Mouse (Mus musculus) layer of hippocampus, adult 9-11 months (tissue): ENCODE measurements around the gene Gm27021.

Experiments
- DNase-seq: peaks from one replicate; pipeline ENCODE4 v3.0.0; 2022

Gm27021 gene

DNA sequence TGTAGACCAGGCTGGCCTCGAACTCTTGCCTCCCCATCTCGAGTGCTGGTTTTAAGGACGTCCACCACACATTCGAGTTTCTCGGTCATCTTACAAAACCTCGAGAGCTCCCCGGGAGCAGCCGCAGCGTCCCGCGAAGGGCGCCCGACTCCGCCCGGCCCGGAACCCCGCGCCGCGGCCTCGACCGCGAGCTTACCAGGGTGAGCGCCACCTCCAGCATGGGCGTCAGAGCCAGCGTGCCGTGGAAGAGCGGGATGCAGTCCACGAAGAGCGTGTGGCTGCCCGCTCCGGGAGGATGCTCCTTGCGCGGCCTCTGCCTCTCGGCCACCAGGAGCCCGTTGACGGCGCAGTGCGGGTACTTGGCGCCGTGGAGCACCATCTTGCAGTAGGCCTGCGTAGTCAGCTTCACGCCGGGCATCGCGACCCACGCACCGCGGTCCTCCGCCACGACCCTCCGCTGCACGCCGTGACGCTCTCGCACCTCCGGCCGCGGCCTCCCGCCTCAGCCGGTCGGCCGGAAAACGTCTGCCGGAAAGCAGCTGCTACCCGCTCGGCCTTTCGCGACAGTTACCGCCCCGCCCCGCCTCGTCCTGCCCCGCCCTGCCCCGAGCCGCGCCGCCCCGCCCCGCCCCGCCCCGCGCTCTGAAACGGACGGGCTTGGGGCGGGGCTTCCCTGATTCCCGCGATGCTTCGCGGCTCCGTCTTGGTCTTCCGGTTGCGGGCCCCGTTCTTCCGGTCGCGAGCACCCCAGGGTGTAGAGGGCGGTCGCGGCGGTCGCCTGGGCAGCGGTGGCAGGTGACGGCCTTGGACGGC, at the start of gene Gm27021, which contains the start of gene Cox4i1:
TSS of gene Gm27021 (minus strand) at position 519 of the 813 bp plus-strand sequence.
TSS of gene Cox4i1 (plus strand) at position 662 of the 813 bp plus-strand sequence.
- peak; percentile 90 for DNase-seq

DNA sequence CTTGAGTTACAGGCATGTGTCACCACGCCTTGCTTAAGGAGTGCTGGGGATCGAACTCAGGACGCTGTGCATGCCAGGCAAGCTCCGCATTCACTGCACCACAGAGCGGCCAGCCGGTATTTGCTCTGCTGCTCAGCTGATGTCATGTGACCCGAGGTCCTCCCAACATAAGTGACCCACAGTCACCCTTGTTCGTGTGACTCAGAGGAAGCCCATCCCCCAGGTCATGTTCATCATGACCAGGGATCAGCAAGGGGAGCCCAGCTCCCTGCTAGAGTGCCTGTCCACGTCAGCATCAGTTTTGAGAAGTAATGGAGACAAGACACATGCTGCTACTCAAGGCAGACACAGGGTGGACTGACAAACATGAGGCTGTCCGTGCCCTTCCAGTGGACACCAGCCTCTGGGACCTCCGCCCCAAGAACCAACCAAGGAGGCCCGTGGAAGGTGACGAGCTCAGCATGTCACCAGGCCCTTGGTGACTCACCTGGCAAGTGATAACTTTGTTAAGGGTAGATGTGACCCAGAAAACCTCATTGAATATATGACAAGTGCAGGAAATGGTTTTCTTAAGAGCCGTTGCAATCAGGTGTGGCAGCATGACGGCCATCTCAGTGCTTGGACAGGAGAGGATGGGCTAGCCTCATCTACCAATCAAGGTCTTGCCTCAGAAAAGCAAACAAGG, 48.3 kb upstream of the Gm27021 start:
- no peak for DNase-seq

DNA sequence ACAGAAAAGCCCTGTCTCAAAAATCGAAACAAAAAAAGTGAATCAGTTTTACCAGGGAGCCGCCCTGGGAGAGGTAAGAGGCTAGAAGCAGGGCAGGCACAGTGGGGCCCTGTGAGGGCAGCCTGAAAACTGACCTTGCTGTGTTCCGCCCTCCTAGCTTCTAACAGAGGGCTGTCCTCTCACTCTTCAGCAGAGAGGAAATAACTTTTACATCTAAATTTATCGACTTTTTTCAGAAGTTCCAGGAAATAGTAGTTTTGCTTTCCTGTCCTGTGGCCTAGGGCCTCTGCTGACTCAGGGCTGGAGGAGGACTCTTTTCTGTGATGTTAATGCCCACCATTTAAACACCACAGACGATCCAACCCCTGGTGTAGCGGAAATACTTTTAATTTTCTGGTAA, 47.3 kb upstream of the Gm27021 start:
- DNase-seq = no peak

DNA sequence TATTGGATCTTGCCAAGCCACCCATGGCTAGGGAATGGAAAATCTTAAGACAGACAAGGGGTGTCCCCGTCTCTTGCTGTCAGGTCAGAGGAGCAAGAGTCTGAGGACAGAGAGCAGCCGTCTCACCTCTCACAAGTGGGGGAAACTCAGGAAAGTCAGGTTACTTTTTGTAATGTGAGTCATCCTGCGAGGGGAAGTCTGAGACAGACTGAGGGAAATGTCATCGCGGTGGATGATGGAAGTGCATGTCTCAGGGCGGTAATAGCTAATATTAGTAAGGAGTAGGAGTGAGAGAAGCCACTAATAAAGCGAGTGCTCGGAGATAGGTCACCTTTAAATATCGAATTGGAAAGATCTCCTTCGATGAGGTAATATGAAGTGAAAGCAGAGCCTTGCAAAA, 41.3 kb upstream of the Gm27021 start:
- DNase-seq = no peak

GRCm38 (mm10) chr8:120706193-120706592, 38.3 kb upstream of the Gm27021 start:
- DNase-seq = no peak

DNA sequence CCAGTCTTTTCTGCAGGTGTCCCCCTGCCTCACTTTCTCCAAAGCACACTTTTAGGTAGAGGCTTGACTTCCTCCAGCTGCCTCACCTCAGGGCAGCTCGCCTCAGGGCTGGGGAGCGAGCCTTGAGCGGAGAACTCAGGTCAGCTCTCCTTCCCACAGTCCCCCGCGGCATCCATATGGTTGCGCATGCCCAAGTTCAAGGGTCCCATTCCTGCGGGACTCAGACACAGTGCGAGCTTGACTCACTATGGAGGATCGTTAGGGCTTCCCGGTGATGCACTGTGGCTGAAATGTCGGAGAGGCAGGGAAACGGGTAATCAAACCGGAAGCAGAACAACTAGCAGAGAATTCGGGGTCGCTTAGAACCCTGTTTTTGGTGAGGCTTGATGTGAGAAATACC, 37.3 kb upstream of the Gm27021 start:
- DNase-seq = no peak

DNA sequence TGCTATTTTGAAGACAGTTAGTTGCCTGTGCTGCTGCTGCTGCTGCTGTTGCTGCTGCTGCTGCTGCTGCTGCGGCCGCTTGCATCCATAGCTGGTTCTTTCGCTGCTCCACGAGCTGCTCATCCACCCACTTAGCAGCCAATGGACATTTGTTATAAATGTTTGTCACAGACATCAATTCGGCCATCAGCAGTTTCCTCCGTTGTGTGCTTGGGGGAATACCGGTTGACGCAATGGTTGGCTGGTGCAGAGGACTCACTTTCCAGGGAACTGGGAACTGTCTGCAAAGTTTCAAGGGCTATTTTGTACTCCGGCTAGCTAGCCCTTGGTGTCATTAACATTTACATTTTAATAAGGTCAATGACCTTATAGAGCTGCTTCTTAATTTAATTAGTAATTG, 36.3 kb upstream of the Gm27021 start:
- no peak for DNase-seq

DNA sequence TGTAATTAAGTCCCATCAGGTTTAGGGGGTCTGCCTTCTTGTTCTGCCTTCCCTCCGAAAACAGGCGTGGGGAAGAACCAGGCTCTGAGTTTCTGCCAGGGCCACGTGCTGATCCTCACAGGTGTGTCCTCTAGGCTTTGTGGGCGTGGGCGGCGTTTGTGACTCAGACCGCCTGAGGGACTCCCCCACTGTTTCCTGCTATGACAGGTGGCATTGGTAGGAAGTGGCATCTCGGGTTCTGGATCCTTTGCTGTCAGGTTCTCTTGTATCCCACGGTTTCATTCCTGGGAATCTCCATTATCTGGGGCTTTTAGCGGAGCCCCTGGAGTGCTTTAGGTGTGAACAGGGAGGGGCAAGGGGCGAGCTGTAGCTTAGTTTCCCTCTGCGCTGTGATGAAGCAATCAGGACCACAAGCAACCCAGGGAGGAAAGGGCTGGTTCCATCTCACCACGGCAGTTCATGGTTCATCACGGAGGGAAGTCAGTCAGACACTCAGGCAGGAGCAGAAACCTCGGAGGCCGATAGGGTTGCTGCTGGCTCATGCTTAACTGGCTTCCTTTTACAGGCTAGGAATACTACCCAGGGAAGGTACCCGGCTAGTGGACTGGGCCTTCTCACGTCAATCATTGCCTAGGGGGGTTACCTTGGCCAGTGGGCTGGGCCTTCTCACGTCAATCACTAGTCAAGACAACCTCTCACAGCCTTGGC, 34.0 kb upstream of the Gm27021 start:
- peak; percentile 69 for DNase-seq

- no peak for DNase-seq
Measured at GRCm38 (mm10) chr8:120700053-120700452, 32.2 kb upstream of the Gm27021 start.

DNA sequence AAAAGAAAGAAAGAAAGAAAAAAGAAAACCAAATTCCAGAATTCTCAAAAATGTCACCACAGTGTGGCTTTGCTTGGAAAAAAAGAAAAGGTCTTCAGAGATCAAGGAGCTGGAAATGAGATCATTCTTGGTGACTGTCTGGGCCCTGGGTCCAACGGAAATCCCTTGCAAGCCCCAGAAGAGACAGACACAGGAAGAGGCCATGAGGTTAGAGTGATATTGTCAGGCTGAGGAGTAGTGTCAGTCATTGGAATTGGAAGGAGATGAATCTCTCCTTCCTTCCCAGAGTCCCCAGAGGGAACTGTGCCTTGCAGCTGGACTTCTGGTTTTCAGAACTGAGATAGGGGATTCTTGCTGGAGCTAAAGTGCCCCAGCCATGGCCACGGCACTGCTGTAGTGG, 31.7 kb upstream of the Gm27021 start:
- DNase-seq = no peak

- no peak for DNase-seq
Measured at GRCm38 (mm10) chr8:120699079-120699478, 31.2 kb upstream of the Gm27021 start.

GRCm38 (mm10) chr8:120698426-120698825, 30.5 kb upstream of the Gm27021 start:
- DNase-seq = no peak

- DNase-seq = no peak
Measured at GRCm38 (mm10) chr8:120697979-120698272, 30.0 kb upstream of the Gm27021 start.

DNA sequence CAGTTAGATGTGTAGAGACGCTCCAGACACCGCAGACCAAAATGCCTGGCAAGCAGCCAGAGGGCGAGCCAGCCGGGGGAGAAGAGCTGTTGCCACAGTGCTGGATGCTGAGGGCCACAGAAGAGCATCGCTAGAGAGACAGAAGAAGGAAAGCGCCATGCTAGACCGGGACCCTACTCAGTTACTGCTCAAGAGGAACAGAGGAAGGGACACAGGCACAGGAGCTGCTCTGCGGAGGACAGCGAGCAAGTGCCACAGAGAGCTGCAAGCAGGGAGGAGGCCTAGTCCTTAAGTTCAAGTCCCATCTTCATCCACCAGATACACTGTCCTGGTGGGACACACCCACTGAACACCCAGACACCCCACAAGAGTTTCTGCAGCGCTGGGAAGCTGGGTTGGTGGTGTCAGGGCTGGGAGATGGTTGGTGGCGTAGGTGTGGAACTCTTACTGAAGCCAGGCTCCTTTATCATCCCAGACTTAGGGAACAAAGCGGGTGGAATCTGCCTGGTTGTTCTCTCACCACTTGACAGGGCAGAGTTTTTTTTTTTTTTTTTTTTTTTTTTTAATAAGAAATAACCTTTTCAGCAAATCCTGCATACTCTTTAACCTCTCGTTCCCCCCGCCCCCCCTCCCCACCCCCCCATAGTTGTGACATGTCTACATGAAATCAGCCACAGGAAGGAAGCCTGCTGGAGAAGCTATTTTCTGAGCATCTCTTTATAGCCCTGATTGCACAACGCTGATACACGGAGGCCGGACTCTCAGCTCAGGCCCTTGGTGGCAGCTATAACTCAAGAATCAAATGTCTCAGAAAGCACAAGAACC, 29.5 kb upstream of the Gm27021 start:
- DNase-seq = peak; percentile 79

DNA sequence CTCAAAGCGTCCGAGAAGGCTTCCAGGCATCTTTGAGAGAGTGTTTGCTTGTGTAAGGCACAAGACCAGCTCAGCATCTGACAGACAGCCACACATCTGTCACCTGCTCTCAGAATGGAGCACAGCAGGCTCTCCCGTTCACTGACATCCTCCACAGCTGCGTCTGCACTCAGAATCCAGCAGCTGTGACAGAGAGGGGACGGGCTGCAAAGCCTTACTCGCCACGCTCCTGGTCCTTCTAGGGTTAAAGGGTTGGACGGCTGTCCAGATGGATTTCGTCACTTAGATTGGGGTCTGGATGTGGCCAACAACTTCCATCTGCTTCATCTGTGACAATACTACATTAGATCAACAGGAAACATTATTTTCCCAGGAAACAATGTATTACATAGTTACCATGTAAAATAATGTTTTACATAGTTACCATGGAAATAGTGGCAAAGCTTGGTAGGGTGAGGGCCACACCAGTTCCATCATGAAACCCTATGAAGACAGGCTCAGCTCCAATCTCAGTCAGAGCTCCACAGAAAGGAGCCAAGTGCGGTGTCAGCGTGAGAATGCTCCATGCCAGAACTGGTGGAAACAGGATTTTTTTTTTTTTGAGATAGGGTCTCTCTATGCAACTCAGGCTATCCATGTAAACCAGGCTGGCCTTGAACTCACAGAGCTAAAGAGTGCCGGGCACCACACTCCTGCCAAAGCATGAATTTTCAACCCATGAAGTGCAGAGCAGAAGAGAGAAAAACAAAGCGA, 28.7 kb upstream of the Gm27021 start:
- DNase-seq = no peak

DNA sequence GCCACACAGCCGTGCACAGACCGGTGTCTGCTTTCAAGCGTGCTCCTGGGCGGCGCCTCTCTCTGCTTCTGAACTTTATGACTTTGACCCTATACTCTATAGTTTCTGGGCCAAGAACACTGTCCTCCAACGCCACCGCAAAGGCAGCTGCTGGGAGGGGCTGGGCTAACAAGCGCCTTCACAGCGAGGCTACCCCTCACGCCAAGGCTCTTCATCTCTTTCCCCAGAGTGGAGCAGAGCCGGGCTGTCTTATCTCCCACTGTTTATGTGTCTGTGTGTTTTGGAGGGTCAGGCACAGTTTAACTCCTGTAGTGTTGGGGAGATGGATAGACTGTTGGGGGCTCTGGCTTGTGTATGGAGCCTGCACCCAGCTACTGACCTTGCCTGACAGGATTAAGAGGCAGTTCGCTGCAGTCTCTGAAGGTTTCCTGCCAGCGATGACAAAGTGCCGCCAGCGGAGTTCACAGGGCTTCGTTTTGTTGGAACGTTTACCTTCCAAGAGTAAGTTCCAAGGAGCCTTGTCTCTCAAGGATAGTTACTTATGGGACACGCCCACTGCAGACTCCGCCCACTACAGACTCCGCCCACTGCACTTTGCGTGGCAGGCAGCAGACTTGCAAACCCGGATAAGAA, 26.1 kb upstream of the Gm27021 start:
- DNase-seq = no peak

- DNase-seq = no peak
Measured at GRCm38 (mm10) chr8:120692934-120693333, 25.1 kb upstream of the Gm27021 start.

- DNase-seq = no peak
Measured at GRCm38 (mm10) chr8:120688511-120688910, 20.6 kb upstream of the Gm27021 start.

DNA sequence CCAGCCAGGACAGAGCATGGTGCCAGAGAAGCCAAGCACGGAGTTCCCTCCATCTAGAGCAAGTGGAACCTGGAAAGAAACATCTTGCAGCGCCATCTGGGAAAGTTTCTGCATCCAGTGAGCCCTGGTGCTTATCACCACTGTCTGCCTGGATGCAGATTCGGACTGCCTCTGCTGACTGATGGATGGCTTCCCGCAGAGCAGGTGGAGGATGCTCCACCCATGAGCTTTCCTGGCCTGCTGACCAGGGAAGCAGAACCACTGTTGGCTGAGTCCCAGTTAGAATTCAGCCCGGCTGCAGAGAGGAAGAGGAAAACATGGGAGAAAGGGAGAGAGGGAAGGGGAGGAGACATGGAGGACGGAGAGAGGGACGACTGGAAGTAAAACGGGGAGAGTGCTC, 19.9 kb upstream of the Gm27021 start:
- no peak for DNase-seq

- DNase-seq = no peak
Measured at GRCm38 (mm10) chr8:120686576-120686975, 18.7 kb upstream of the Gm27021 start.

- peak; percentile 90 for DNase-seq
Measured at GRCm38 (mm10) chr8:120686051-120686450, 18.2 kb upstream of the Gm27021 start.

DNA sequence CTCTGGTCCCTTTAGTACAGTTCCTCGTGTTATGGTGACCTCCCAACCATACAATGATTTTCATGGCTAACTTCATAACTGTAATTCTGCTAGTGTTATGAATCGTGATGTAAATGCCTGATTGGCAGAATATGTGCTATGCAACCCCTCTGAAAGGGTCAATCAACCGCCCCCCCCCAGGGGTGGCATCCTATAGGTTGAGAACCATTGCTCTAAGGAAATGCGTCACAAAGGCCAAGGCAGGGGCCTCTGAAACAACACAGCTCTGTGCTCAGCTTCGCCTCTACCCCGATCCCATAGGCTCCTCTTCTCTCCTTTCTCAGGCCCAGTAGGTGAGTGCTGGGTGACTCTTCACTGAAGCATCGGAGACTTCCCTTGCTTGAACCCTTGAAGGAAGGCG, 17.7 kb upstream of the Gm27021 start:
- no peak for DNase-seq
